Mouse (Mus musculus): ENCODE results near the gene Ptpn13.

GRCm38 (mm10) chr5:103598881-103599280 is 173.9 kb downstream of the Ptpn13 start:
- TF ChIP-seq CTCF (IDR thresholded peaks at IDR 0.05; ENCODE audit: low read depth, low read length) (no peak), POLR2A (IDR thresholded peaks at IDR 0.05; ENCODE audit: borderline replicate concordance, low read depth, low read length) (no peak)

All from bone marrow macrophage, adult 2 months (primary cell).